Mouse (Mus musculus) lung, adult 2 months (tissue): ENCODE measurements around the gene Sept4.

Experiments used
- CTCF ChIP-seq: fragments of 200-500 bp; IDR thresholded peaks from 2 replicates; pipeline ENCODE4 v1.5.1; 2011; ENCODE audit warnings: mild to moderate bottlenecking, low read length, control low read depth; ENCODE audit not compliant: insufficient read depth
- POLR2A ChIP-seq: fragments of 200-500 bp; IDR thresholded peaks from 2 replicates; pipeline ENCODE4 v1.6.1; 2011; ENCODE audit warnings: low read depth, mild to moderate bottlenecking, control low read depth, low read length, borderline replicate concordance; ENCODE audit errors: extremely low read depth

DNA sequence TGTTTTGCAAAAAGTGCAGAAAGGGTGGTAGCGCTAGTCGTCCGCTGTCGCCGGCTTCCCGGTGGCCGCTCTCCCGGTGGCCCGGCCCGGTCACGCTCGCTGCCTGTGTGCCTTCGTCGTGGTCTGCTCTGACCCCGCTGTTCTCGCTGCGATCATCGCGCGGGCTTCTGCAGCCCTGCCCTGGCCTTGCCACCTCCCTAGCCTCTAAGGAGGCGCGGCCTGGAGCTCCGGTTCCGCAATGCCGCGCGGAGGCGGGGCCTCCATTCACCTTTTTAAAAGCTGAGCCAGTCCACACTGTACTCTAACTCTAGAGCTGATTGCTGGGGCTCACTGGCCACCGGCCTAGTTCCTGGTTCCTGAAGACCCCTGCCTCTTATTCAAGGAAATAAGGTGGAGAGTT is 70.5 kb downstream of the Sept4 start:
- no peak for TF ChIP-seq CTCF
- peak; percentile 87; the same call in 1 of the 2 replicates for TF ChIP-seq POLR2A
